Mouse (Mus musculus) midbrain, embryonic 13.5 days (tissue): ENCODE data around the gene Otud1. TPM values are rescaled to one million over a fixed set of nuclear protein-coding genes. Genes with fewer than 3 reads are reported as not detected.

Experiments
- ATAC-seq: fragments of 200-750 bp; cut with Nextera tagmentation; 2 replicates; pipeline ENCODE4 v1.8.0; 2017; ENCODE audit warnings: mild to moderate bottlenecking, moderate TSS enrichment, moderate library complexity
- H3K27ac ChIP-seq: fragments of 300-500 bp; sonication (generic); 2 replicates; pipeline ENCODE4 v1.5.1; 2015; ENCODE audit warnings: inconsistent platforms, mild to moderate bottlenecking, moderate library complexity
- H3K27me3 ChIP-seq: fragments of 300-500 bp; sonication (generic); 2 replicates; pipeline ENCODE4 v1.6.1; 2015; ENCODE audit warnings: mild to moderate bottlenecking, inconsistent platforms
- H3K36me3 ChIP-seq: fragments of 300-500 bp; sonication (generic); 2 replicates; pipeline ENCODE4 v1.6.1; 2015; ENCODE audit warnings: mild to moderate bottlenecking, inconsistent platforms
- H3K4me1 ChIP-seq: fragments of 300-500 bp; sonication (generic); replicated peaks from 2 replicates; pipeline ENCODE4 v1.6.1; 2015; ENCODE audit warnings: inconsistent platforms
- H3K4me2 ChIP-seq: fragments of 300-500 bp; sonication (generic); replicated peaks from 2 replicates; pipeline ENCODE4 v1.6.1; 2015; ENCODE audit warnings: moderate library complexity, mild to moderate bottlenecking, inconsistent platforms
- H3K4me3 ChIP-seq: fragments of 300-500 bp; sonication (generic); replicated peaks from 2 replicates; pipeline ENCODE4 v1.5.1; 2015; ENCODE audit warnings: mild to moderate bottlenecking, inconsistent platforms
- H3K9ac ChIP-seq: fragments of 300-500 bp; sonication (generic); replicated peaks from 2 replicates; pipeline ENCODE4 v1.6.1; 2015; ENCODE audit warnings: mild to moderate bottlenecking, inconsistent platforms
- H3K9me3 ChIP-seq: fragments of 300-500 bp; sonication (generic); 2 replicates; pipeline ENCODE4 v1.6.1; 2016; ENCODE audit warnings: mild to moderate bottlenecking, inconsistent platforms
- WGBS: fragments of 180-500 bp; shearing (Covaris S2); methylation state at CpG from one replicate; pipeline ENCODE4 v1.1.7; 2015; 5-methylcytosine and 5-hydroxymethylcytosine counted together
- polyA plus RNA-seq: library from polyadenylated mRNA; unstranded; fragments of >200 nt; fragmentation: Nextera tagmentation; extraction: Ambion mirVana; gene quantifications from 2 replicates; pipeline ENCODE4 v1.2.1, GENCODE M21; 2015

Otud1 gene
- polyA plus RNA-seq, 1 experiment from 2014 or later, result 0.92 TPM

GRCm38 (mm10) chr2:19657881-19658589 lies 483 bp downstream of the Otud1 start:
- WGBS, result 0% methylated on average over 70 of the region's 108 CpGs
- H3K27me3 ChIP-seq, result peaks cover 50% of the 10 kb centered on the region
- H3K27ac ChIP-seq, result peak overlapping the region; percentile 81
- H3K36me3 ChIP-seq, result no peaks in the 10 kb centered on the region
- no peaks in the 10 kb centered on the region for H3K9me3 ChIP-seq
- peak overlapping the region; percentile 70 for H3K4me3 ChIP-seq
- peaks cover 19% of the 10 kb centered on the region for H3K4me1 ChIP-seq
- peak overlapping the region; percentile 74 for H3K4me2 ChIP-seq
- ATAC-seq, result peak; percentile 94
- H3K9ac ChIP-seq, result peak overlapping the region; percentile 80

DNA sequence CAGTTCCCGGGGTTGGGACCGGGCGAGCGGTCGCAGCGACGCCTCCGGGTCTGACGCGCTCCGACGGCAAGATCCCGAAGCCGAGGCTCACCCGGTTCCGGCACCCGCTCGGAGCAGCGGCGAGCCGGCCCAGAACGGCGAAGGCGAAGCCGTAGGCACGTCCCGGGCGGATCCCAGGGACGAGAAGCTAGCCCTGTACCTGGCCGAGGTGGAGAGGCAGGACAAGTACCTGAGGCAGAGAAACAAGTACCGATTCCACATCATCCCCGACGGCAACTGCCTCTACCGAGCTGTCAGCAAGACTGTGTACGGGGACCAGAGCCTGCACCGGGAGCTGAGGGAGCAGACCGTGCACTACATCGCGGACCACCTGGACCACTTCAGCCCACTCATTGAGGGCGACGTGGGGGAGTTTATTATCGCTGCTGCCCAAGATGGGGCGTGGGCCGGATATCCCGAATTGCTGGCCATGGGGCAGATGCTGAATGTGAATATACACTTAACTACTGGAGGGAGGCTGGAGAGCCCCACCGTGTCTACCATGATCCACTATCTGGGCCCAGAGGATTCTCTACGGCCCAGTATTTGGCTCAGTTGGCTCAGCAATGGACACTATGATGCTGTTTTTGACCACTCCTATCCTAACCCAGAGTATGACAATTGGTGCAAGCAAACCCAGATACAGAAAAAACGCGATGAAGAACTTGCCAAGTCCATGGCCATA lies 1.3 kb downstream of the Otud1 start:
- no peak overlapping the region for H3K27ac ChIP-seq

DNA sequence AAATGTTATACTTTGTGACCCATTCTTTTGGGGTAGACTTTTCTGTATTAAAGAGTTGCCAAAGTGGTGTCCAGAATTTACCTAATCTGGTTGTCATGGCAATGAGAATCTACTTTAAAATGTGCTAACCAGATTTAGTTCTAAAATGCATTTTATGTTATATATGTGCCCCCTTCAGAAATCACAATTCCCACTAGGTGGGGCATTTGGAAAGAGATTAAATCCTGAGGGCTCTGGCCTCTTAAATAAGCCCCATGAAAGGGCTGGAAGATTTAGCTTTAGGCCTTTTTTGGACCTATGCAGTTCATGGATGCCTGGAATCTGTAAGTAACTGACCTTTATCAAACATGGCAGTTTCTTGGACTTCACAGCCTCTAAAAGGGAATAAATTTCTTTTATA lies 3.3 kb downstream of the Otud1 start:
- ATAC-seq, result no peak
- Histone ChIP-seq H3K4me2 (no peak overlapping the region), H3K27me3 (peaks cover 35% of the 10 kb centered on the region)

More for the DNA sequence above, 1.3 kb downstream of the Otud1 start:
- WGBS, result 3% methylated on average over 49 of the region's 49 CpGs
- Histone ChIP-seq H3K27me3 (peaks cover 46% of the 10 kb centered on the region), H3K4me2 (peak overlapping the region; percentile 74), H3K9ac (peak overlapping the region; percentile 80), H3K4me3 (peak overlapping the region; percentile 70), H3K36me3 (no peaks in the 10 kb centered on the region), H3K4me1 (peaks cover 19% of the 10 kb centered on the region), H3K9me3 (no peaks in the 10 kb centered on the region)
- peak; percentile 1; the same call in 1 of the 2 replicates for ATAC-seq

GRCm38 (mm10) chr2:19663146-19663848 lies 5.7 kb downstream of the Otud1 start:
- no peaks in the 10 kb centered on the region for H3K9me3 ChIP-seq
- no peak overlapping the region for H3K9ac ChIP-seq
- no peak overlapping the region for H3K4me3 ChIP-seq
- WGBS, result 80% methylated on average over 4 of the region's 4 CpGs
- no peak for ATAC-seq
- peaks cover 27% of the 10 kb centered on the region for H3K4me1 ChIP-seq
- H3K27ac ChIP-seq, result no peak overlapping the region
- H3K36me3 ChIP-seq, result no peaks in the 10 kb centered on the region
- peaks cover 28% of the 10 kb centered on the region for H3K27me3 ChIP-seq
- H3K4me2 ChIP-seq, result no peak overlapping the region

More for the DNA sequence above, 3.3 kb downstream of the Otud1 start:
- H3K4me1 ChIP-seq, result peaks cover 32% of the 10 kb centered on the region
- H3K36me3 ChIP-seq, result no peaks in the 10 kb centered on the region
- no peak overlapping the region for H3K27ac ChIP-seq
- no peak overlapping the region for H3K9ac ChIP-seq
- H3K4me3 ChIP-seq, result no peak overlapping the region
- no peaks in the 10 kb centered on the region for H3K9me3 ChIP-seq

DNA sequence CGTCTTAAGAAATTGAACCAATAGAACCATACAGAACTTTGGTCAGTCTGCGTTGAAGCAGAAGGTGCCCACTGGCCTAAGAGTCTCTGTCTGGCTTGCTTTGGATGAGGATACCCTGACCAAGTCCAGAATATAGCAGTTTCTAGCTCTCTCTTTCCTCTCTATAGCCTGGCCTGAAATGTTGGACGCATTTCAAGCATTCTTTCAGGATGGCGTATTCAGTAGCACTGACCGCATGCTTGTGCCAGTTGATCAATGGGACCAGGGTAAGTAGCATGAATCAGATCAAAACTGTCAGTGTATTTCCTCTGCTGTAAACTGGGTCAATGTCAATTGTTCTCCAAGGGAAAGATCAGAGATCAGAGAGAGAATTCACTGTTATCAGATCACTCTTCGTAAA lies 6.6 kb downstream of the Otud1 start:
- no peaks in the 10 kb centered on the region for H3K9me3 ChIP-seq
- H3K4me2 ChIP-seq, result no peak overlapping the region
- no peak overlapping the region for H3K9ac ChIP-seq
- 38% methylated on average over 6 of the region's 6 CpGs for WGBS
- H3K27ac ChIP-seq, result no peak overlapping the region
- H3K27me3 ChIP-seq, result peaks cover 22% of the 10 kb centered on the region
- H3K4me1 ChIP-seq, result peaks cover 18% of the 10 kb centered on the region
- ATAC-seq, result peak; percentile 71
- no peaks in the 10 kb centered on the region for H3K36me3 ChIP-seq
- H3K4me3 ChIP-seq, result no peak overlapping the region

GRCm38 (mm10) chr2:19664555-19665475 lies 7.3 kb downstream of the Otud1 start:
- 18% methylated on average over 7 of the region's 7 CpGs for WGBS
- no peak for ATAC-seq
- Histone ChIP-seq H3K4me3 (no peak overlapping the region), H3K4me1 (peaks cover 16% of the 10 kb centered on the region), H3K4me2 (no peak overlapping the region), H3K9ac (no peak overlapping the region), H3K36me3 (no peaks in the 10 kb centered on the region), H3K9me3 (no peaks in the 10 kb centered on the region), H3K27ac (no peak overlapping the region), H3K27me3 (0 out of 2 replicates have a peak, but pooled peaks cover 17% of the 10 kb centered on the region)

- 52% methylated on average over 3 of the region's 3 CpGs for WGBS
- no peak overlapping the region for H3K9ac ChIP-seq
- ATAC-seq, result no peak
- H3K27ac ChIP-seq, result no peak overlapping the region
- H3K27me3 ChIP-seq, result 0 out of 2 replicates have a peak, but pooled peaks cover 12% of the 10 kb centered on the region
- H3K4me2 ChIP-seq, result no peak overlapping the region
- H3K36me3 ChIP-seq, result no peaks in the 10 kb centered on the region
- H3K4me1 ChIP-seq, result peaks cover 15% of the 10 kb centered on the region
- no peak overlapping the region for H3K4me3 ChIP-seq
- H3K9me3 ChIP-seq, result no peaks in the 10 kb centered on the region
These were observed 8.3 kb downstream of the Otud1 start for GRCm38 (mm10) chr2:19665841-19666240.

- WGBS, result 88% methylated on average over 13 of the region's 13 CpGs
- no peaks in the 10 kb centered on the region for H3K9me3 ChIP-seq
- no peaks in the 10 kb centered on the region for H3K27me3 ChIP-seq
- no peak overlapping the region for H3K9ac ChIP-seq
- H3K27ac ChIP-seq, result no peak overlapping the region
- no peaks in the 10 kb centered on the region for H3K4me1 ChIP-seq
- no peak for ATAC-seq
- no peaks in the 10 kb centered on the region for H3K36me3 ChIP-seq
- no peak overlapping the region for H3K4me3 ChIP-seq
- H3K4me2 ChIP-seq, result no peak overlapping the region
These were observed 13.5 kb downstream of the Otud1 start for GRCm38 (mm10) chr2:19670851-19671688.

DNA sequence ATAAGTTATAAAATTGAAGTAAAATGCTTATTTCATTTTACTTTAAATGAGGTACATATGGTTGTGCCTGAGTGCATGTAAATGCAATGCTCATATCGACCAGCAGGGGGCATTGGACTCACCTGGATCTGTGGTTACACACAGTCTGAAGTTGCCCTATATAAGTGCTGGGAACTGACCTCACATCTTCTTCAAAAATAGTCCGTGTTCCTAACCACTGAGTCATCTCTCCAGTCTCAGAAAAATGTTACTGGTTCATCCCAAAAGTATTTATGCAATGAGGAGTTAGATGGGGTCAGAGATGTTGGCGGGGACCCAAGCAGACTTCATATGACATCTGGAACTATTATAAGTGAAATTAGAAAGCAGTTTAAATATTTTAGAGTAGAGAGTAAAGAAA lies 25.4 kb downstream of the Otud1 start:
- ATAC-seq, result no peak
- Histone ChIP-seq H3K9me3 (no peaks in the 10 kb centered on the region), H3K27me3 (no peaks in the 10 kb centered on the region), H3K4me2 (no peak overlapping the region), H3K4me3 (no peak overlapping the region), H3K27ac (no peak overlapping the region), H3K4me1 (no peaks in the 10 kb centered on the region), H3K36me3 (no peaks in the 10 kb centered on the region), H3K9ac (no peak overlapping the region)
- 54% methylated on average over 3 of the region's 3 CpGs for WGBS

DNA sequence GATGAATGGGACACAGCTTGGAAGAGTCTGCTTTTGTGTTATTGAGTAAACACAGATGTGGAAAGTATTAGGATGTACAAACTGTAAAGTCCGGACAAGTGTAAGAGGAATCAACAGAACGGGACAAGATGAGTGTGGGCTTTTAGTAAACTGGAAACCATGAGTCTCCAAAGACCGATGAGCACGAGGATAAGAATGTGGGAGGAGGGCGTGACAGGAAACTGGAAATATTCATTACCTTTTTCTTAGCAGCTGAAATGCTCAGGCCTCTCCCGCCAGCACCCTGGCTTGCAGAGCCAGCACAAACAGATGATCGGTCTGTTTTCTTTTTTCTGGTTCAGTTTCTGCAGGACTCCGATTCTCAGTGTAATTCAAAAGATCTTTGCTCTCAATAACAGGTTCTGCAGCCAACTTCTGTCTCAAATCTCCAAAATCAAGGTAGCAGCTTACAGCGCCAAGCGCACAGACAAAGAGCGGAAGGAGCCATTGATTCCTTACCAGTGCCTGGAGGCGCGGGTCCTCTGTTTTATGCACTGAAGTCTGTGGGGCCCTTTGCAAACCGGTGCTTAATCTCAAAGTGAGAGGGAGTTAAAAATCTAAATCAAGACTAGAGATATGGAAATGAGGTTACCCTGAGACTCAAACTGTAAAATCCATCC lies 28.1 kb downstream of the Otud1 start:
- H3K4me2 ChIP-seq, result no peak overlapping the region
- no peaks in the 10 kb centered on the region for H3K27me3 ChIP-seq
- no peaks in the 10 kb centered on the region for H3K9me3 ChIP-seq
- H3K4me1 ChIP-seq, result no peaks in the 10 kb centered on the region
- H3K9ac ChIP-seq, result no peak overlapping the region
- H3K4me3 ChIP-seq, result no peak overlapping the region
- H3K27ac ChIP-seq, result no peak overlapping the region
- WGBS, result 66% methylated on average over 14 of the region's 14 CpGs
- ATAC-seq, result no peak
- no peaks in the 10 kb centered on the region for H3K36me3 ChIP-seq
